Mouse (Mus musculus) lung, adult 2 months (tissue): ENCODE measurements around the gene Gm5089.

Experiments used
- CTCF ChIP-seq: fragments of 200-500 bp; IDR thresholded peaks from 2 replicates; pipeline ENCODE4 v1.5.1; 2011; ENCODE audit warnings: mild to moderate bottlenecking, low read length, control low read depth; ENCODE audit not compliant: insufficient read depth
- POLR2A ChIP-seq: fragments of 200-500 bp; IDR thresholded peaks from 2 replicates; pipeline ENCODE4 v1.6.1; 2011; ENCODE audit warnings: low read depth, mild to moderate bottlenecking, control low read depth, low read length, borderline replicate concordance; ENCODE audit errors: extremely low read depth

GRCm38 (mm10) chr14:122402716-122403258 is 48.1 kb downstream of the Gm5089 start:
- no peak for TF ChIP-seq POLR2A
- no peak for TF ChIP-seq CTCF
